Mouse (Mus musculus) thymus, postnatal 14 days (tissue): ENCODE measurements around the gene Man1b1.

Experiments used
- DNase-seq: peaks from one replicate; pipeline ENCODE4 v3.0.0; 2021

Man1b1 gene

GRCm38 (mm10) chr2:25332286-25333160, at the start of gene Man1b1:
Man1b1 (plus strand) TSS chr2:25332338.
- peak; percentile 100 for DNase-seq

DNA sequence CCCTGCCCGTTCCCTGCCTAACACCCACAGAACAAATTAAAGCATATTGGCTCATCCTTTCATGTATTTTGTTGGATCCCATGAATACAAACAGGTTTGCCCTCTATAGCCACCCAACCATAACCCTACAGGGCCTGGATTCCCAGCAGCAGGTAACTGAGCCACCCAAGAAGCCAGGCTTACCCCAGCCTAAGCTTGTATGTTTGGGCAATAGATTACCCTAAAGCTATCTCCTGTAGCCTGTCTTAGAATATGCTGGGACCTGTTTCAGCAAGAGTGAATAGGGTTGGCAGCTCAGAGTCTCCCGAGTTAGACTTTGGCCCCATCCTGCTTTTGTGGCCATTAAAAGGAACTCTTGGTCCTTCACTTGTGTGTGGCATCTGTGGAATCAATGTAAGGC, 46.6 kb upstream of the Man1b1 start:
- DNase-seq, result no peak

DNA sequence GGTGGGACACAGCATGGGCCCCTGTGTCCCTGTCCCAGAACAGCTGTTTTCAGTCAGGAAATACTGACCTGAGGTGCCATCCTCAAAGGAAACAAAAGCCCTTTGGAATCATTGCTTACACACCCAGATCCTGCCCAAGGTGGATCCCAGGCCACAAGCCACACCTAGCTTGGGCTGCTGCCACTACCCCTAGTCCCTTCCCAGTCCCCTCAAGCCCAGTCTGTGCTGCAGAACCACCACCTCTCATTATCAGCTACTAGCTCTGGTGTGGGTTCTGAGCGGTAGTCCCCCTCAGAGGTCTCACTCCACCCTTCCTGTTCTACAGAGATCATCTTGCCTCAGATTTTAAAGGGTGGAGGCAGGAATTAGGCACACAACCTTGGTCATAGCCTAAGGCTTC, 45.8 kb upstream of the Man1b1 start:
- DNase-seq, result no peak

- DNase-seq, result no peak
Measured at GRCm38 (mm10) chr2:25286837-25287636, 45.1 kb upstream of the Man1b1 start.

- no peak for DNase-seq
Measured at GRCm38 (mm10) chr2:25287927-25288649, 44.0 kb upstream of the Man1b1 start, which contains the start of gene Tmem210. Tmem210 (plus strand) TSS chr2:25288145.

GRCm38 (mm10) chr2:25288734-25289345, 43.3 kb upstream of the Man1b1 start:
- no peak for DNase-seq

- DNase-seq, result no peak
Measured at GRCm38 (mm10) chr2:25289651-25290050, 42.5 kb upstream of the Man1b1 start, which contains the start of gene Lrrc26. Lrrc26 (plus strand) TSS chr2:25289915.

DNA sequence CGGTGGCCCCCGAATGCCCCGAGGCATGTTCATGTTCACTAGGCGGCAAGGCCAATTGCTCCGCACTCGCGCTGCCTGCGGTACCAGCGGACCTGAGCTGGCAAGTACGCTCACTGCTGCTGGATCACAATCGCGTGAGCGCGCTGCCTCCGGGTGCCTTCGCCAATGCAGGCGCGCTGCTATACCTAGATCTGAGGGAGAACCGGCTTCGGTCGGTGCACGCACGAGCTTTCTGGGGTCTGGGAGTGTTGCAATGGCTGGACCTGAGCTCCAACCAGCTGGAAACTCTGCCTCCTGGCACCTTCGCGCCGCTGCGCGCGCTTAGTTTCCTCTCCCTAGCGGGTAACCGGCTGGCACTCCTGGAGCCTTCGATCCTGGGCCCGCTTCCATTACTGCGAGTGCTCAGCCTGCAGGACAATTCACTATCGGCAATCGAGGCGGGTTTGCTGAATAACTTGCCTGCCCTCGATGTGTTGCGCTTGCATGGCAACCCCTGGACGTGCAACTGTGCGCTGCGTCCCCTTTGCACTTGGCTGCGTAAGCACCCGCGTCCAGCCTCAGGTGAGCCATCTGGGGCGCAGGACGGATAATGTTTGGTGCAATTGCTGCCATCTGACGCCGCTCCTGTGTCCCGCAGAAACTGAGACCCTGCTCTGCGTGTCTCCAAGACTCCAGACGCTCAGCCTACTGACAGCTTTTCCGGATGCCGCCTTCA, 41.9 kb upstream of the Man1b1 start:
- no peak for DNase-seq

DNA sequence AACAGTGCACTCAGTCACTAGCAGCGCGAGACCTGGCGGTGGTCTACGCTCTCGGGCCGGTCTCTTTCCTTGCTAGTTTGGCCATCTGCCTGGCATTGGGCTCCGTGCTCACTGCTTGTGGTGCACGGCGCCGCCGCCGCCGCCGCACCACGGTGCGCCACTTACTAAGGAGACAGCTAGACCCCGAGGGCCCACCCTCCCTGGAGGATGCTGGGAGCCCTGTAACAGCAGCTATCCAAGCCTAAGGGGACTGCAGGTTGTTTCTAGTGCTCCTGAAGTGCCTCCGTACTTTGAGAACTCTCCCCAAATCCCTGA, 41.4 kb upstream of the Man1b1 start:
- no peak for DNase-seq

DNA sequence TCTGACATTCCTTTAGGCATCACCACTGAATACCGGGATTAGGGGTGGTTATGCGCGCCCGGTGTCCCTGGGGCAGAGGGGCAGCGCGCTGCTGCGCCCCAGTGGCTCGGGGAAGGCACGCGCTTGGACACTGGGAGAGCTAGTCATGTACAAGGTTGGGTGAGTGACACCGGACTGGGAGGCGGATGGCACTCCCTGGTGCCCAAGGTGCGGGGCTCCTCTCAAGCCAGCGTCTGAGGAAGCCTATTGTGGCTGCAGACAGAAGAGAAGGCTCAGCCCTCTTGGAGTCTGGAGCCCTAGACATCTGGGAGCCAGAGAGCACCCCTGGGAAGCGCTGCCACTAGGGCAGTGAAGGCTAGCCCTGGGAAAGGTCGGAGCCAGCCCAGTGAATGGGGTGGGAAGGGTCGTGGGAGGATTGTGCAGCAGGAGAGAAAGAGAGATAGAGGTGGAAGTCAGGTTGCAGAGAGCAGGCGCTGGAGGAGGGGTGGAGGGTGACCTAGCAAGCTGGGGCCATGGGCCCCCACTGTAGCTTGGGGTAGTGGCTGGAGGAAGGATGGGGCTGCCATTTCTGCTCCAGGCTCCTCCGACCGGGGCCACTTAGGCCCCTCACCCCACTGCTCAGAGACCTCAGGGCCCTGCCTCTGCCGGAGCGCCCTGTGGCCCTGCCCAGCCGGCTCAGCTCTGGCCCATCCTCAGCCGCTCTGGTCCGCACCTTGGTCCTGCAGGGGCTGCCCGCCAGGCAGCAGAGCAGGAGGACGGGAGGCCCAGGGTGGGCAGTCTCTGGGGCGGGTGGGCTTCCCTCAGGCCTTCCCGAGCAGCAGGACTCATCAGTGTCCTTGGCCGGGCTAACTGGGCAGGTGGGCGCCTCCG, 40.7 kb upstream of the Man1b1 start:
- DNase-seq, result no peak

GRCm38 (mm10) chr2:25292054-25292544, 40.0 kb upstream of the Man1b1 start:
- no peak for DNase-seq

GRCm38 (mm10) chr2:25292856-25293255, 39.3 kb upstream of the Man1b1 start:
- DNase-seq, result peak; percentile 76

DNA sequence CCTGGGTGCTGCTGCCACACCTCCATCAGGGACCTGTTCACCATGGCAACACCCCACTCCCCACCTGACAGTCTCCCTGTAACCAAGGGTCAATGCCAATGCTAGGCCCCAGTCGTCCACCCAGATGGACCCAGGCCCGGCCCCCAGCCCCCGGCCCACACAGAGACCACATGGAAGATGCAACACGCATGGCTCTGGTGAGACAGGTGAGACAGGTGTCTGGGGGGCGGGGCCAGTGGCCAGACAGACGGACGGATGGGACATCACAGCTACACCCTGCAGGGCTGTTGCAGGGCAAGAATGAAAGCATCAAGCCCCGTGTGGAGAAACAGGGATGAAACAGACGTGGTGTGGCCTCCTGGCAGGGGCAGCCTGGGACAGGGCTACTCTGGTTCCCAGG, 38.4 kb upstream of the Man1b1 start:
- DNase-seq, result no peak

GRCm38 (mm10) chr2:25297093-25297492, 35.0 kb upstream of the Man1b1 start:
- DNase-seq, result no peak

DNA sequence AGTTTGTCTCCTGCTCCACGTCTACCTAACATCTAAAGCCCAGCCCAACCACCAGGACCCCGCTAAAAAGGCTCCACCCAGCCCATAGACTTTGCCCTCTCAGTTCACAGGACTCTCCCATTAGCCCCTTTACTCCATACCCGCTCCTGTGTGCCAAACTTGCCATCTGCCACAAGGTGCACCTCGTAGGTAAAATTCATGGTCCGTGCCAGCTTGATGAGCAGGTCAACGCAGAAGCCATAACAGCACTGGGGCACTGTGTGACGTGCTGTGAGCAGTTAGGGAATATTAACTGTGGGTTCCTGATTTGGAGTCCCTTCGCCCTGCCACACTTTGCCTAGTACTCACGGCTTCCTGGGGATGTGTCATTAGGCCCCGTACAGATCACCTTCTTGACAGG, 34.1 kb upstream of the Man1b1 start:
- DNase-seq, result no peak

- DNase-seq, result no peak
Measured at GRCm38 (mm10) chr2:25303452-25303851, 28.7 kb upstream of the Man1b1 start.

GRCm38 (mm10) chr2:25303931-25304656, 28.0 kb upstream of the Man1b1 start:
- DNase-seq, result no peak

DNA sequence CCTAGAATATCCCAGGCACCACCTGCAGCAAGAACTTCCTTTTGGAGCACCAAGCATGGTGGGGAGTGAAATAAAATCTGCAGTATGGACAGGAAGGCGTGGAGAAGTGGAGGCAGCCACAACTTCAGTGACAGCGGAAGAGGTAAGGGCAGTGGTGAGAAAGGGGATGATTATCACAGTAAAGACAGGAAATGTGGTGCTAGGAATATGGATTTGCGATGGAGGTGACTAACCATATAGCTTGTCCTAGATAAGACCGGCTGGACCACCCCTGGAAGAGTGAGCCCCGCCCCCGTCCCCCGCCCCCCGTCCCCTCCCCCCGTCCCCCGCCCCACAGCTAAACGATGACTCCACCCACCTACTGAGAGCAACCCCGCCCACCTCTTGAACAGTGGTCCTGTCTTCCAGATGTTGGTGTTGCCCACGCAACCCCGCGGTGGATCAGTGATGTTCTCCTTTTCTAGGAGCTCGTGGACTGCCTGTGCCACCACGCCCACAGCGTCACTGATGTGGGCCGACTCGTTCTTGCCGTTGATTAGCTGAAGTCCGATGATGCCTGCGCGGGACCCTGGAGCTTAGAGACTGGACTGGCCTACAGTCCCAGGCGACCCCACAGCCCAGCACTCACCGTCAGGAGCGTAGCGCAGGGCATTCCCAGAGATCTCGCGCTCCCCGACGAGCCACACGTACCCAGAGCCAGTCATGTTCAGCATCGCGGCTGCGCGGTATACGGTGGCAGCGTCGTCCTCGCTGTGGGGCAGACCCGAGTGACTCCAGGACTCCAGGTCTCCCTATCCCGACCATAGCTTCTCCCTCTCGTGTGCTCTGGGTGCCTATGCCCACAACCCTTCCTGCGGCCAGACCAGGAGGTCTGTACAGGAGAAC, 27.2 kb upstream of the Man1b1 start:
- DNase-seq, result no peak
